Mouse (Mus musculus): ENCODE data around the gene Zfp385c. TPM values are rescaled to one million over a fixed set of nuclear protein-coding genes. Genes with fewer than 3 reads are reported as not detected.

Gene Zfp385c
- total and polyA plus RNA-seq, 3 experiments, result 0.34 to 0.59 (median 0.48) TPM

DNA sequence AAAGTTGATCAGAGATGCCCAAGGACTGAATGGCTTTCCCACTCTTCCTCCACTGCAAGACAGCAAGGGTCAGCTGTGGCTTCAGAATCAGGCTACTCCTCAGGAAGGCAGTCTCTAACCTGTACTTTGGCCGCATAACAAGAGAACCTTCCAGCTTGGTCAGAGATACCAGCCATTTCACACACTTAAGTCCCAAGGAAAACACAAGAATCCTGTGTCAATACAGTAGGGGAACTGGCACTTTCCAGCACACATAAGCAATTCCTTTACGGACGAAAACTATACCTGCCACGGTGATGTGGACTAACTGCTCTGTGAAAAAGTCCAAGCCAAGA lies 44.5 kb upstream of the Zfp385c start:
- peaks cover 15% of the 10 kb centered on the region for H3K4me1 ChIP-seq (ENCODE audit: control insufficient read depth, insufficient read depth, low read length)
- no peak for DNase-seq
- H3K36me3 ChIP-seq (ENCODE audit: control insufficient read depth, insufficient read depth, low read length), result no peaks in the 10 kb centered on the region; the same call in 1 of the 2 replicates
- no peak overlapping the region; the same call in 1 of the 2 replicates for H3K27ac ChIP-seq
- peak overlapping the region; percentile 95; the same call in 1 of the 2 replicates for H3K4me3 ChIP-seq
- H3K27me3 ChIP-seq (ENCODE audit: control insufficient read depth, insufficient read depth, low read length), result no peaks in the 10 kb centered on the region
- TF ChIP-seq CTCF (IDR thresholded peaks at IDR 0.05) (no peak), POLR2A (IDR thresholded peaks at IDR 0.05; ENCODE audit: insufficient read depth, low read depth, low read length) (no peak), EP300 (IDR thresholded peaks at IDR 0.05; ENCODE audit: insufficient read depth, low read depth, low read length) (no peak)
- 53% methylated on average over 4 of the region's 4 CpGs for WGBS
- intact Hi-C loops (cut with DNase I), result loop anchor here (1.0 kb wide), 1 partner anchor 20 kb away; no protein-coding TSS in a partner anchor
- peaks cover 6% of the 10 kb centered on the region; the same call in 1 of the 2 replicates for H3K79me2 ChIP-seq (replicated peaks; ENCODE audit: control insufficient read depth, insufficient read depth, low read length)
- H3K9ac ChIP-seq (ENCODE audit: low read depth, low read length), result 0 out of 2 replicates have a peak overlapping the region, but pooled peaks have one; percentile 84

DNA sequence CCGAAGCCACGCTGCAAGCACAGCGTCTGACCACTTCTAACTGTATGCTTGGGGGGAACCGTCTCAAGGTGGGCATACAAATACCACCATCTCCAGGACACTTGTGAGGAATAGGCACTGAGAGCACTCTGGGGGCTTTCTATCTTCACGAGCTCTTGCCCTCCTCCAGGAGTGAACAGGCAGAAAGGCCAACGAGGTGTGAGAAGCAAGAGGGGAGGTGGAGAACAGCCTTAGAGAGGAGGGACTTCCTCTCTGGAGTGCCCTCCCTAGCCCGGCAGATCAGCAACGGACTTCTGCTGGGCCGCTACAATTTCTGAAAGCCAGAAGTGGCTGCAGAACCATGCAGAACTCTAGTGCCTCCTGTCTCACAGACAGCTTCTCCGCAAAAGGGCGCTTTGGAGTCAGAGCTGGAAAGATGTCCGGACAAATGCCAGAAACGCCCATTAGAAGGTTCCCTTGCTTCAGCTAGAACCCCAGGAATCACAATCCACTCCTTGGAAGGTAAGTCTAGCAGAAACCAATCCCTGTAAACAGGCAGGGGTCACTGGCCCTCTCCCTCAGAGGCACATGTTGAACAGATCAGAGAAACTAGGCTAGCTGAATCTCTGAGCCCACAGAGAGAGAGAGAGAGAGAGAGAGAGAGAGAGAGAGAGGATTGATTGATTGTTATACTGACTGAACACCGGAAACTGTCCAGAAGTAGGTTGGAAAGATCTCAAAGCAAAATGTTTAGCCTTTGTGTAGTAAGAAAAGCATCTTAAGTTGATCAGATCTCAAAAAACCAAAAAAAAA lies 43.9 kb upstream of the Zfp385c start:
- H3K27ac ChIP-seq, result peak overlapping the region; percentile 24; the same call in 1 of the 2 replicates
- H3K36me3 ChIP-seq (ENCODE audit: control insufficient read depth, insufficient read depth, low read length), result no peaks in the 10 kb centered on the region; the same call in 1 of the 2 replicates
- H3K4me1 ChIP-seq (ENCODE audit: control insufficient read depth, insufficient read depth, low read length), result peaks cover 17% of the 10 kb centered on the region
- DNase-seq, result no peak
- peak overlapping the region; percentile 35 for H3K9ac ChIP-seq (ENCODE audit: low read depth, low read length)
- intact Hi-C loops (cut with DNase I), result no loop called here
- H3K27me3 ChIP-seq (ENCODE audit: control insufficient read depth, insufficient read depth, low read length), result no peaks in the 10 kb centered on the region
- TF ChIP-seq CTCF (IDR thresholded peaks at IDR 0.05) (no peak), POLR2A (IDR thresholded peaks at IDR 0.05; ENCODE audit: insufficient read depth, low read depth, low read length) (0 out of 2 replicates have a peak, but pooled peaks have one; percentile 36)
- H3K79me2 ChIP-seq (replicated peaks; ENCODE audit: control insufficient read depth, insufficient read depth, low read length), result peaks cover 7% of the 10 kb centered on the region
- 35% methylated on average over 14 of the region's 14 CpGs for WGBS
- peak overlapping the region; percentile 2 for H3K4me3 ChIP-seq

GRCm38 (mm10) chr11:100735134-100735865 lies 43.0 kb upstream of the Zfp385c start:
- TF ChIP-seq EP300 (IDR thresholded peaks at IDR 0.05; ENCODE audit: insufficient read depth, low read depth, low read length), result 0 out of 2 replicates have a peak, but pooled peaks have one; percentile 12
- no peak for TF ChIP-seq POLR2A (IDR thresholded peaks at IDR 0.05; ENCODE audit: insufficient read depth, low read depth, low read length)
- TF ChIP-seq CTCF (IDR thresholded peaks at IDR 0.05), result no peak
- peak overlapping the region; percentile 24; the same call in 1 of the 2 replicates for H3K27ac ChIP-seq
- H3K4me1 ChIP-seq (ENCODE audit: control insufficient read depth, insufficient read depth, low read length), result peaks cover 22% of the 10 kb centered on the region
- peaks cover 8% of the 10 kb centered on the region for H3K79me2 ChIP-seq (replicated peaks; ENCODE audit: control insufficient read depth, insufficient read depth, low read length)
- H3K4me3 ChIP-seq, result peak overlapping the region; percentile 2
- no peaks in the 10 kb centered on the region for H3K27me3 ChIP-seq (ENCODE audit: control insufficient read depth, insufficient read depth, low read length)
- peak overlapping the region; percentile 35 for H3K9ac ChIP-seq (ENCODE audit: low read depth, low read length)
- no peaks in the 10 kb centered on the region; the same call in 1 of the 2 replicates for H3K36me3 ChIP-seq (ENCODE audit: control insufficient read depth, insufficient read depth, low read length)
- 77% methylated on average over 9 of the region's 9 CpGs for WGBS
- intact Hi-C loops (cut with DNase I), result no loop called here
- DNase-seq, result no peak

GRCm38 (mm10) chr11:100730477-100731205 lies 38.4 kb upstream of the Zfp385c start:
- peaks cover 7% of the 10 kb centered on the region for H3K79me2 ChIP-seq (replicated peaks; ENCODE audit: control insufficient read depth, insufficient read depth, low read length)
- peaks cover 23% of the 10 kb centered on the region for H3K4me1 ChIP-seq (ENCODE audit: control insufficient read depth, insufficient read depth, low read length)
- H3K36me3 ChIP-seq (ENCODE audit: control insufficient read depth, insufficient read depth, low read length), result no peaks in the 10 kb centered on the region; the same call in none of the 2 replicates
- no peaks in the 10 kb centered on the region for H3K27me3 ChIP-seq (ENCODE audit: control insufficient read depth, insufficient read depth, low read length)
- DNase-seq, result no peak
- no peak overlapping the region for H3K4me3 ChIP-seq
- no peak for TF ChIP-seq EP300 (IDR thresholded peaks at IDR 0.05; ENCODE audit: insufficient read depth, low read depth, low read length)
- TF ChIP-seq CTCF (IDR thresholded peaks at IDR 0.05), result no peak
- no peak for TF ChIP-seq POLR2A (IDR thresholded peaks at IDR 0.05; ENCODE audit: insufficient read depth, low read depth, low read length)
- intact Hi-C loops (cut with DNase I), result no loop called here
- 51% methylated on average over 6 of the region's 6 CpGs for WGBS
- H3K27ac ChIP-seq, result peak overlapping the region; percentile 73
- H3K9ac ChIP-seq (ENCODE audit: low read depth, low read length), result no peak overlapping the region

DNA sequence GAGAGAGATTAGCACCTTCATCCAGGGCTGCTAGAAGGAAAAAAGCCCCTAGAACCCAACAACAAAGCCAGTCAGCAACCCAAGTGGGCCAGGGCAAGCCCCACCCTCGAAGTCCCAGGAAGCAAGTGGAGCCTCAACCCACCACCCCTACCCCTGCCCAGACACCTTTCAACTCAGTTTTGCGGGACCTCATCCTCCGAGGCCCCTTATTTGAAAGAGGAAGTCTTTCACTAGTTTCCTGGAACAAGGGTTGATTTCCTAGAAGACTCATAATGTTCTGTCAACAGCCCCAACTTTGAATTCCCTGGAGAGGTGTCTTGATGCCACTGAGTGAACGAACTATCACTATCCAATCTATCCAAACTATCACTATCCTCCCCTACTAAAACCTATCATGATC lies 37.7 kb upstream of the Zfp385c start:
- H3K36me3 ChIP-seq (ENCODE audit: control insufficient read depth, insufficient read depth, low read length), result peaks cover 5% of the 10 kb centered on the region
- peak overlapping the region; percentile 73 for H3K27ac ChIP-seq
- 50% methylated on average over 4 of the region's 4 CpGs for WGBS
- peaks cover 7% of the 10 kb centered on the region for H3K79me2 ChIP-seq (replicated peaks; ENCODE audit: control insufficient read depth, insufficient read depth, low read length)
- peaks cover 28% of the 10 kb centered on the region for H3K4me1 ChIP-seq (ENCODE audit: control insufficient read depth, insufficient read depth, low read length)
- no peak overlapping the region for H3K4me3 ChIP-seq
- no peak for DNase-seq
- no peak overlapping the region for H3K9ac ChIP-seq (ENCODE audit: low read depth, low read length)
- intact Hi-C loops (cut with DNase I), result loop anchor here (10.0 kb wide), 1 partner anchor 335 kb away; no protein-coding TSS in a partner anchor
- TF ChIP-seq POLR2A (IDR thresholded peaks at IDR 0.05; ENCODE audit: insufficient read depth, low read depth, low read length), result no peak
- no peak for TF ChIP-seq EP300 (IDR thresholded peaks at IDR 0.05; ENCODE audit: insufficient read depth, low read depth, low read length)
- TF ChIP-seq CTCF (IDR thresholded peaks at IDR 0.05), result no peak
- no peaks in the 10 kb centered on the region for H3K27me3 ChIP-seq (ENCODE audit: control insufficient read depth, insufficient read depth, low read length)

Measured in heart, adult 2 months (tissue).